Mouse (Mus musculus): ENCODE measurements at regions not wholly inside any gene's neighbourhood (a gene's known extent, or its start where the extent isn't known, plus 50 kb on each side); places are given as distances from the start of the nearest gene placed in this dataset.
A peak's percentile ranks its signal among the peaks of the same experiment; 100 is the strongest.

DNA sequence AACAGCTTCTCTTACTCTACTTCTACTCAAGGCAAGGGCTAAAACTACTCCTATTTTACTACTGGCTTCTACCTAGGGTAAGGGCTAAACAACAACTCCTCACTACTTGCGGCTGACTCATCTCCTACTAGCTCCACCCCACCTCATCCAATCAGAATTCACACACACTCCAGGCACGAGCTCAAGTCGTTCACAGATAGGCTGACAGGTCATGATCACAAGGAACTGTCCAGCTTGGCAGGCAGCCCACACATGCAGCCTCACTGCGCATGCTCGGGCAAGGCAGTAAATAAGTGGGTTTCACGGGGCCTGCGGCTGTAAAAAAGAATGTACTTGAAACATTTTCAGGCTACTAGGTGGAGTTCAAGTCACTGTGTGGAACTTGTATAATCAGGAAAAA is 197.6 kb downstream of the Ccdc50 start:
- no peak for DNase-seq (ENCODE audit: low spot score in 2 of 2)

DNA sequence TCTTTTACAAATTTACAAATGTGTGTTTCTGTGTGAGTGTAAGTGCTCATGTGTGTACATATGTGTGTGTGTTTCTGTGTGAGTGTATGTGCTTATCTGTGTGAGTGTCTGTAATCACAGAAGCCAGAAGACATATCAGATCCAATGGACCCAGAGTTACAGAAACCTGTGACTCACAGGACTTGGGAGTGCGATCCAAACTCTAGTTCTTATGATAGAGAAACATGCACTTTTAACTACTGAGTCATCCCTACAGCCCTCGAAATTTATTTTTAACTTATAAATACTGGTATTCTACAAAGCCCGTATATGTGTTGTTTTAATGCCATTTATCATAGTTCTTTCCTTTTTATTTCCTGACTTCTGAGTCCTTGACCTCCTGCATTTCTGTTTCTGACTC is 220.7 kb downstream of the Ccdc50 start:
- no peak for DNase-seq (ENCODE audit: low spot score in 2 of 2)

DNA sequence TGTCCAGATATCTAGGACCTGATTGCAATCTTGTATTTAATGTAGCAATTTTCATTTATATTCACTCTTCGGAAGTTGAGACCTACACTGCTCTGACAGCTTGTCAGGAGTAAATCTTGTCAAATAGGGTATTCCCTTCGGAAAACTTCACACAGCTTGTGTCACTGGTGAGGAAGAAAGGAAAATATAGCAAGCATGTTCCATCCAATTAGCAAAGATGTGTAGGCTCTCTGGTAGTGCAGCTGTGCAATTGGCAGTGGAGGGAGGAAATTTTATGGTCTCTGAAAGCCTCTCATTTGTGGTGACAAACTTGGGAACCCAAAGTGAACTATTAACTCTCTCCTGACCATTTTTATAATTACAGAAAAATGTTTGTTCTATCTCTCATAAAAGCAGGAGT is 252.6 kb downstream of the Ccdc50 start:
- no peak for DNase-seq (ENCODE audit: low spot score in 2 of 2)

DNA sequence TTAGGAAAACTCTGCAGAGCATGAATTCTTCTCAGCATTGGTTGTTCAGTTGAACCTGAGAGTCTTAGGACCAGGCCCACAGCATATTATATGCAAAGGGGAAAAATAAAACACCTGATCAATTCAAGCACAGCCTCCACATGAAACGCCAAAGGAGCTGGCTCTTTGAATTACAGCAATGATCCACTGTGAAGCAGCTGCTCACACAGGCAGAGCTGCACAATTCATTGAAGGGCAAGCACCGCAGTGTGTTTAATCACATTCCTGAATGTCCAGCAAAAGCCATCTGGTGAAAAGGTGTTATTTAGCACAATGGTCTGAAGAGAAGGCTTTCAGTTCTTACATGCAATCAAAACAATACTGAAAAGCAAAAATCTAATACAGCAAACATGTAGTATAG is 289.6 kb downstream of the Ccdc50 start:
- no peak for DNase-seq (ENCODE audit: low spot score in 2 of 2)

DNA sequence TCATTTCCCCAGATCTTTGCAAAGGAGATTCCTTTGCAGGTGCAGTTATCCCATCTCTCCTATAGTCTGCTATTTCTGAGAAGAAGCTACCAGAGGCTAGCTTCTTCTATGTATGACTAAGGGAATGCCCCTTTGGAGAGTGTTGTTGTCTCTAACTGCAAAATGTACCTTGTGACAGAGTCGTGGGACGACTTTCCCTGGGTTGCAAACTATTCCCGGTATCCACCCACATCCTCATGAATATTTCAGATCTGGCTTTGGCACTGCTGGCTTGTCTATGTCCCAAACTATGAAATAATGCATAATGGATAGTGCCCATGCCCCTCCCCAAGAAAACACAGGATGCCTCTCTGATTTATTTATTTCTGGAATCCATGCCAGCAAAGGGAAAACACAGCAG is 294.3 kb downstream of the Ccdc50 start:
- DNase-seq (ENCODE audit: low spot score in 2 of 2) = peak; percentile 33 to 45

DNA sequence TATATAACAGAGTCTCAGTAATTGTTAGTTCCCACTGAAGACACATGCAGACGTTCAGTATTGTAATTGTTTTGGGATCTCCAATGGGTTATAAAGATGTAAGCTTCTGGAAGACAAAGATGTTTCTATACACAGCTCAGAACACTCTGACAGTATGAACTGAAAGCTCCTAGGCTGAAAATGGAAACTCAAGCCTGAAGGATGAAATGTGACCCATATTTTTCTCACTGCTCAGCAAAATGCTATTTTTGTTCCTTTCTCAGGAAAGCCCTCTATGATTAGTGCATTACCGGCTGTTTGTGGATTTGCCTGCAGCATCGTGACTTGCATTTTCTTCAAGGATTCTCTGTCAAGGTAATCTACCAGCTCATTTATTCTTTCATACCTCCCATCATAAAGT is 295.2 kb downstream of the Ccdc50 start:
- DNase-seq (ENCODE audit: low spot score in 2 of 2) = no peak

DNA sequence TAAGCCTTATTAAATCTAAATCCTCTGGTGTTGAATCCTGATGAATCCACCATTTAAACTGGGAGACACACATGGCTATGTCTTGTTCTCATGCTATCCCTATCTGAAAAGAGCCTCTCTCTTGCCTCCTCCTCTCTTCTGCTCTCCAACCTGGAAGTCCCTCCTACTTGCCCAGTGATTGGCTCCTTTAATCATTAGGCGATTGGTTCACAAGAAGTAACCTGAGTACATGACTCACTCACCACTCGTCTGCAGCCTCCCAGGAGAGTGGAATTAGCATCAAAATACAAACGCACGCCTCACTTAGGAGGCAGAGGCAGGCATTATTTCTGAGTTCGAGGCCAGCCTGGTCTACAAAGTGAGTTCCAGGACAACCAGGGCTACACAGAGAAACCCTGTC is 321.3 kb downstream of the Ccdc50 start:
- no peak for DNase-seq (ENCODE audit: low spot score in 2 of 2)

DNA sequence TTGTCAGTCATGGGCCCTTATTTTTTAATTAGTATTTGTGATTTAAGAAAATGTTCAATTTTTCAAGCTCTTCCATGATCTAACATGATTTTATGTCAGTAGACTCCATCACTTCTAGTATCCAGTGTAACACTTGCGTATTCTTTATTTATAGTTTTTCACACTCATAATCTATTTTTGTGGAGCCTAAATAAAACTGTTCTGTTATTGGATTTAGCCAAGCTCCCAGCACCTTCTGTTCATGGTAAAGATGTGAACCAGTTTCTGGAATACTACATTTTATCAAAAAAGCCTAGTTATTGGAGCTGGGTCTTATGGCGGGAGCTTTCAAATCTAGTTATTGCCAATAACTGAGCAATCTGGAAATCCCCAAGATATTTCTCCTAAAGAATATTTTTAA is 334.8 kb downstream of the Ccdc50 start:
- DNase-seq (ENCODE audit: low spot score in 2 of 2) = no peak
